Mouse (Mus musculus) liver, embryonic 14.5 days (tissue): ENCODE measurements around the gene Prcd.
A peak's percentile ranks its signal among the peaks of the same experiment; 100 is the strongest.

Experiments used
- CTCF ChIP-seq: IDR thresholded peaks from 2 replicates; pipeline ENCODE4 v1.5.1; 2016; ENCODE audit warnings: antibody characterized with exemption, low read depth, control low read depth
- EP300 ChIP-seq: IDR thresholded peaks from 2 replicates; pipeline ENCODE4 v1.6.1; 2016; ENCODE audit warnings: antibody characterized with exemption, low read depth

GRCm38 (mm10) chr11:116657311-116658223 is 4.2 kb downstream of the Prcd start:
- TF ChIP-seq CTCF (peak; percentile 59), EP300 (no peak)
